Mouse (Mus musculus) neural tube, embryonic 11.5 days (tissue): ENCODE data around the gene Tjp2. TPM values are rescaled to one million over a fixed set of nuclear protein-coding genes. Genes with fewer than 3 reads are reported as not detected.
"Not testable (repeated sequence)": the region's sequence is repeated elsewhere in the genome, so short reads cannot be mapped to it uniquely, and the experiment has no call there.

Experiments
- ATAC-seq: fragments of 200-750 bp; cut with Nextera tagmentation; 2 replicates; pipeline ENCODE4 v1.8.0; 2017; ENCODE audit warnings: moderate number of reproducible peaks, mild to moderate bottlenecking, moderate TSS enrichment, moderate library complexity; ENCODE audit not compliant: insufficient read depth, low FRiP score, low TSS enrichment
- DNase-seq: peaks from one replicate; pipeline ENCODE4 v3.0.0-alpha.2; 2015; ENCODE audit warnings: low spot score
- H3K27ac ChIP-seq: fragments of 300-500 bp; sonication (generic); 2 replicates; pipeline ENCODE4 v1.5.1; 2014; ENCODE audit warnings: low read depth, mild to moderate bottlenecking, low read length
- H3K27me3 ChIP-seq: fragments of 300-500 bp; sonication (generic); 2 replicates; pipeline ENCODE4 v1.6.1; 2014; ENCODE audit warnings: mild to moderate bottlenecking, low read length, mixed read lengths; ENCODE audit not compliant: control insufficient read depth, insufficient read depth
- H3K36me3 ChIP-seq: fragments of 300-500 bp; sonication (generic); 2 replicates; pipeline ENCODE4 v1.6.1; 2014; ENCODE audit warnings: mild to moderate bottlenecking, low read length, moderate library complexity, mixed read lengths; ENCODE audit not compliant: control insufficient read depth, insufficient read depth
- H3K4me1 ChIP-seq: fragments of 300-500 bp; sonication (generic); 2 replicates; pipeline ENCODE4 v1.6.1; 2014; ENCODE audit warnings: low read length, mixed read lengths; ENCODE audit not compliant: control insufficient read depth, insufficient read depth
- H3K4me2 ChIP-seq: fragments of 300-500 bp; sonication (generic); 2 replicates; pipeline ENCODE4 v1.6.1; 2014; ENCODE audit warnings: low read depth, mild to moderate bottlenecking, moderate library complexity
- H3K4me3 ChIP-seq: fragments of 300-500 bp; sonication (generic); 2 replicates; pipeline ENCODE4 v1.5.1; 2014; ENCODE audit warnings: low read depth, low read length
- H3K9ac ChIP-seq: fragments of 300-500 bp; sonication (generic); 2 replicates; pipeline ENCODE4 v1.6.1; 2014; ENCODE audit warnings: mild to moderate bottlenecking, low read length
- H3K9me3 ChIP-seq: fragments of 300-500 bp; sonication (generic); 2 replicates; pipeline ENCODE4 v1.6.1; 2016; ENCODE audit warnings: low read length; ENCODE audit not compliant: control insufficient read depth
- WGBS: fragments of 180-500 bp; shearing (Covaris S2); extraction: QIAGEN DNeasy Blood & Tissue Kit; methylation state at CpG from one replicate; pipeline ENCODE4 v1.1.7; 2014; 5-methylcytosine and 5-hydroxymethylcytosine counted together
- polyA plus RNA-seq: library from polyadenylated mRNA; unstranded; fragments of >200 nt; fragmentation: Nextera tagmentation; extraction: Ambion mirVana; gene quantifications from 2 replicates; pipeline ENCODE4 v1.2.1, GENCODE M21; 2014

Tjp2 gene
- polyA plus RNA-seq, 1 experiment from 2014 or later = 31.9 TPM

- H3K9me3 ChIP-seq, H3K4me2 ChIP-seq, H3K4me1 ChIP-seq, H3K27ac ChIP-seq, H3K4me3 ChIP-seq, H3K36me3 ChIP-seq, H3K9ac ChIP-seq, H3K27me3 ChIP-seq, ATAC-seq, DNase-seq: not testable (repeated sequence)
- 74% methylated on average over 8 of the region's 8 CpGs for WGBS
Measured at GRCm38 (mm10) chr19:24092060-24092459, 132.8 kb downstream of the Tjp2 start.

- H3K4me2 ChIP-seq = no peak overlapping the region
- 89% methylated on average over 2 of the region's 2 CpGs for WGBS
- H3K4me3 ChIP-seq = no peak overlapping the region
- DNase-seq (no peak), ATAC-seq (no peak)
- no peaks in the 10 kb centered on the region for H3K9me3 ChIP-seq
- H3K4me1 ChIP-seq = no peaks in the 10 kb centered on the region
- H3K36me3 ChIP-seq = 0 out of 2 replicates have a peak, but pooled peaks cover 2% of the 10 kb centered on the region
- H3K27ac ChIP-seq = no peak overlapping the region
- H3K27me3 ChIP-seq = no peaks in the 10 kb centered on the region
- no peak overlapping the region for H3K9ac ChIP-seq
Measured at GRCm38 (mm10) chr19:24090366-24090765, 134.5 kb downstream of the Tjp2 start.

- H3K9me3 ChIP-seq = no peaks in the 10 kb centered on the region
- 93% methylated on average over 2 of the region's 2 CpGs for WGBS
- H3K27me3 ChIP-seq = no peaks in the 10 kb centered on the region
- H3K9ac ChIP-seq = no peak overlapping the region
- no peak overlapping the region for H3K4me3 ChIP-seq
- no peaks in the 10 kb centered on the region for H3K36me3 ChIP-seq
- H3K4me2 ChIP-seq = no peak overlapping the region
- no peaks in the 10 kb centered on the region for H3K4me1 ChIP-seq
- ATAC-seq = no peak
- no peak for DNase-seq
- H3K27ac ChIP-seq = no peak overlapping the region
Measured at GRCm38 (mm10) chr19:24085306-24085705, 139.5 kb downstream of the Tjp2 start.

DNA sequence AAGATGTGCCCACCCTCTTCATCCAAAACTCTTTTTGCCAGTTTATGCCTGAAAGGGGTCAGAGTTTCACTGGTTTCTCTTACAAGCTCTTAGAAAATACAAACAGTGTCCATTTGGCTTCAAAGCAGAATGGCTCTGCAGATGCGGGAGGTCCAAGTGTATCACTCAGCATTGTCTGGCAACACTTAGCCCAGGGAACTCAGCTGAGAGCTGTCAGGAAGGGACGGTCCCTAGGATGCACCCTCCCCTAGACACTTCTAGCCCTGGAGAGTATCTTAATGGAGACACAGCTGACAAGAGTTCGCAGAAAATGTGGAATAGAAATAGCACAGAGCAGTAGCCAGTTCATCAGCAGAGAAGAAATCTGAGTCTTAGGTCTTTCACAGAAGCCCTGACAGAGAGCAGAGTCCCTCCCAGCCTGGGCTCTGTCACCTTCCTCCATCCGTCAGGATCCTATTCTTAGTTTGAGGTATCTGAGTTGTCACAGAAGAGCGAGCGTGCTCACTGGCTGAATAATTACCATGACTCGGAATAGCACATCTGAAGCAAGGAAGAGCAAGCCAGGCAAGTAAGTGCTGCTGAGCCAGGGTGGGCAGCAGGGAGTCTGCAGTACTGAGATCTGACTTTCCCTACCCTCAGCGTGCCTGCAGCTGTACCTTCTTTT is 144.3 kb downstream of the Tjp2 start:
- ATAC-seq (no peak), DNase-seq (no peak)
- Histone ChIP-seq H3K27me3 (no peaks in the 10 kb centered on the region), H3K36me3 (no peaks in the 10 kb centered on the region), H3K4me1 (no peaks in the 10 kb centered on the region), H3K9me3 (no peaks in the 10 kb centered on the region), H3K27ac (no peak overlapping the region), H3K9ac (no peak overlapping the region), H3K4me3 (no peak overlapping the region), H3K4me2 (no peak overlapping the region)
- 46% methylated on average over 8 of the region's 8 CpGs for WGBS

DNA sequence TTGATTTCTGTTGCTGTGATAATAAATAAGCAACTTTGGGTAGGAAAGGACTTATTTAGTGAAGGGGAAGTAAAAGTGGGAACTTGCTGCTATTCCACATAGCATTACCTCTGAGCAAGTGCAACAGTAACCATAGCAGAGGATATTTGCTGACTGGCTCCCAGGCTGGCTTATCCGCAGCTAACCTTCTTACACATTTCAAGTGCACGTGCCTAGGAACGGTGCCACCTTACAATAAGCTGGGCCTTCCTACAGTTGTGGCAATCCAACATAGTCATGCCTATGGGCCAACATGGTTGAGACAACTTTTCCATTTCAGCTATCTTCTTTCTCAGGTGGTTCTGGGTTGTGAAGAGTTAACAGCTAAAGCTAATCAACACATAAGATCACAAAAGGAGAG is 147.2 kb downstream of the Tjp2 start:
- Histone ChIP-seq H3K27ac (no peak overlapping the region), H3K4me2 (no peak overlapping the region), H3K4me1 (no peaks in the 10 kb centered on the region), H3K36me3 (no peaks in the 10 kb centered on the region), H3K9me3 (no peaks in the 10 kb centered on the region), H3K27me3 (no peaks in the 10 kb centered on the region), H3K4me3 (no peak overlapping the region), H3K9ac (no peak overlapping the region)
- DNase-seq (no peak), ATAC-seq (no peak)
- WGBS = 91% methylated on average over 3 of the region's 3 CpGs

- no peaks in the 10 kb centered on the region for H3K9me3 ChIP-seq
- no peaks in the 10 kb centered on the region for H3K27me3 ChIP-seq
- H3K4me2 ChIP-seq = no peak overlapping the region
- no peak overlapping the region for H3K27ac ChIP-seq
- H3K4me3 ChIP-seq = no peak overlapping the region
- DNase-seq (no peak), ATAC-seq (no peak)
- H3K36me3 ChIP-seq = no peaks in the 10 kb centered on the region
- no peaks in the 10 kb centered on the region for H3K4me1 ChIP-seq
- H3K9ac ChIP-seq = no peak overlapping the region
- 92% methylated on average over 7 of the region's 7 CpGs for WGBS
Measured at GRCm38 (mm10) chr19:24076536-24076935, 148.3 kb downstream of the Tjp2 start.

DNA sequence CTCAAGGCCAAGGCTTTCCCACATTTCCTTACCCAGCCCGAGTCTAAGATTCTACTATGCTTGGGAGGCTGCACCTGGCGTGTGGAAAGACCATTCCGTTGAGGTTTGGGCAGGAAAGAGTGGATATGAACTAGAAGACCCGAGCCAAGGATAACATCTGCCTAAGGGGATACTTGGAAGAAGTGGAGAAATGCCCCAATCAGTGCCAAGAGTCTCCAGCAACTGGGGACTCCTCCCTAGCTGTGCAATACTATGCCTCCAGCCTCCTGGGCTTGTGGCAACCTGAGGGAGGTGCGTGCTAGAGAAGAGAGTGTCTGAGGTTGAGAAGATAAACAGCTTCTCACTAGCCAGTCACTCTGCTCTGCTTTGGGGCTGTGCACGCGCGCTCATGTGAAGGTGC is 148.9 kb downstream of the Tjp2 start:
- ATAC-seq (no peak), DNase-seq (no peak)
- no peaks in the 10 kb centered on the region for H3K36me3 ChIP-seq
- no peak overlapping the region for H3K4me3 ChIP-seq
- no peak overlapping the region for H3K4me2 ChIP-seq
- no peak overlapping the region for H3K9ac ChIP-seq
- 91% methylated on average over 8 of the region's 8 CpGs for WGBS
- H3K4me1 ChIP-seq = no peaks in the 10 kb centered on the region
- H3K27me3 ChIP-seq = no peaks in the 10 kb centered on the region
- no peaks in the 10 kb centered on the region for H3K9me3 ChIP-seq
- H3K27ac ChIP-seq = no peak overlapping the region

DNA sequence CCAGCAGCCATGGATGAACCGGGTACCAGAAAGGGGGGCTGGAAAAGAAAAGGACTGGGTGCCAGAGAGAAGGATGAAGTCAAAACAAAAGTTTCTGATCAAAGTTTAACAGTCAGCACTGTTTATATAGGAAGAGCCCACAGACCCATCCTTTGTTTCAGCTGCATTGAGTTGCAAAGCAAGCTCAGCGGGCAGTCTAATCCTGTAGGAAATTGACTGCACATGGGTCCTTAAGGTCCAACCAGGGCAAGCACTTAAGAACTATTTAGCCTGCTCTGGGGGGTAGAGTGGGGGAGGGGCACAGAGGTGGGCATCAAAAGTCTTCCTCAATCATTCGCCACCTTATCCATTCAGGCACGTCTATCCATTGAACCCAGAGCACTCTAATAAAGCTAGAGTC is 151.7 kb downstream of the Tjp2 start:
- H3K9me3 ChIP-seq = no peaks in the 10 kb centered on the region
- ATAC-seq = no peak
- no peaks in the 10 kb centered on the region for H3K27me3 ChIP-seq
- no peak overlapping the region for H3K4me3 ChIP-seq
- no peak overlapping the region for H3K4me2 ChIP-seq
- no peaks in the 10 kb centered on the region for H3K36me3 ChIP-seq
- WGBS = 55% methylated on average over 4 of the region's 4 CpGs
- H3K4me1 ChIP-seq = no peaks in the 10 kb centered on the region
- no peak overlapping the region for H3K27ac ChIP-seq
- H3K9ac ChIP-seq = no peak overlapping the region
- DNase-seq = no peak

DNA sequence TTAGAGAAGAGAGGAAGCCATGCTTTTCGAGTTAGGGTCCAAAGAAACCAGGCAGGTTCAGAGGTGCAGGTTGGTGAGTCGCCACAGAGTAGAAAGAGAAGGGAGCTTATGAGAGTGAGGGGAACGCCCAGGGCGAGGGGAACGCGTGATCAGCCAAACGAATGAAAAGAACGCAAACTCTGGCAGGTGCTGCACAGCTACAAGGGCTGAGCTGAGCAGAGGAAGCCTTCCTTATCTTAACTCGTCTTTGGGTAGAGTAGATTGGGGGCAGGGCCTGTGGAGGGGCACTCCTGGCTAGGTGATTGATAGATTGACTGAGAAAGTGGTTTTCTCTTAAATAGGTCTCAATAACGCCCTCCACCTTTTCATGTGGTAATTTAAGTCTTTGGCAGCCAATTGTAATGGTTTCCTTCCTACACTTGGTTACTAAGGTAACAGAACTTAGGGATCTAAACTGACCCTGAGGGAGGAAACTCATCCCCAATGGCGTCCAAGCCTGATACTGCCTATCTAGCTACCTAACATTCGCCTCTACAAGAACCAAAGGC is 160.4 kb downstream of the Tjp2 start:
- Histone ChIP-seq H3K4me3 (no peak overlapping the region), H3K9me3 (no peaks in the 10 kb centered on the region), H3K4me1 (no peaks in the 10 kb centered on the region), H3K4me2 (no peak overlapping the region), H3K36me3 (no peaks in the 10 kb centered on the region), H3K27me3 (no peaks in the 10 kb centered on the region), H3K9ac (no peak overlapping the region), H3K27ac (no peak overlapping the region)
- no peak for ATAC-seq
- WGBS = 37% methylated on average over 12 of the region's 12 CpGs
- no peak for DNase-seq
